Mouse (Mus musculus): Measurements from ENCODE around the gene Nek8. TPM values are rescaled to one million over a fixed set of nuclear protein-coding genes. Genes with fewer than 3 reads are reported as not detected.
A peak's percentile ranks its signal among the peaks of the same experiment; 100 is the strongest.

Gene Nek8
- polyA plus RNA-seq, 1 experiment from 2014 or later: 19.9 TPM

DNA sequence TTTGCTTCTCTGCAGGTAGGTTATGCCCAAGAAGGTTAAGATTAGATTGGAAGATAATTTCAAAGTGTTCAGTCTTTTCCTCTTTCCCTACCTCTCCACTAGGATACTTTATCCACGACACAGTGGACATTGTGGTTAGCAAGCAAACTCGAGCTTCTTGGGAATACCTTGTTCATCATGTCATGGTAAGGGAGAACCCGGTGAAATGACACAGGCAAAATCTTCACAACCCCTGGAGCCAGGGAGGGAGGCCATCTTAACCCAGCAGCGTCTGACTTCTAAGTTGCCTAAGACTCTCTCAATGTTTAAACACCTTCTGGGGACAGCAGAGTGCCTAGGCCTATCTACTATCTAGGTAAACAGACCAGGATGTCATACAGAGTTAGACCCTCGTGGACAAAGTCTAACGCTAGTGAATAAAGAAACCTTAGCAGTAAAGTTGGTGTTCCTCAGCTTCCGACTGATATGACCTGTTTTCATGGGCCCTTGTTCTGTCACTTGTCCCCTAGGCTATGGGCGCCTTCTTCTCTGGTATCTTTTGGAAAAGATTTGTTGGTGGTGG lies 3.0 kb upstream of the Nek8 start:
- H3K9me3 ChIP-seq (replicated peaks; ENCODE audit: low read length): no peaks in the 10 kb centered on the region
- TF ChIP-seq CTCF (IDR thresholded peaks at IDR 0.05; ENCODE audit: low read depth): no peak
- peak overlapping the region; percentile 25; the same call in 1 of the 2 replicates for H3K9ac ChIP-seq (ENCODE audit: low read depth, low read length)
- H3K36me3 ChIP-seq (ENCODE audit: insufficient read depth, low read length): peaks cover 19% of the 10 kb centered on the region; the same call in 1 of the 2 replicates
- H3K27ac ChIP-seq: peak overlapping the region; percentile 96
- 25% methylated on average over 8 of the region's 8 CpGs for WGBS
- H3K27me3 ChIP-seq (ENCODE audit: insufficient read depth, low read length): no peaks in the 10 kb centered on the region
- peaks cover 26% of the 10 kb centered on the region for H3K4me1 ChIP-seq (replicated peaks; ENCODE audit: insufficient read depth, low read length)
- DNase-seq (ENCODE audit: low spot score) (no peak), ATAC-seq (replicated peaks; ENCODE audit: low FRiP score, low read depth) (no peak)
- H3K4me3 ChIP-seq (replicated peaks; ENCODE audit: low read depth, low read length): peak overlapping the region; percentile 52; the same call in 1 of the 2 replicates
- H3K4me2 ChIP-seq (ENCODE audit: low read length): peak overlapping the region; percentile 89

DNA sequence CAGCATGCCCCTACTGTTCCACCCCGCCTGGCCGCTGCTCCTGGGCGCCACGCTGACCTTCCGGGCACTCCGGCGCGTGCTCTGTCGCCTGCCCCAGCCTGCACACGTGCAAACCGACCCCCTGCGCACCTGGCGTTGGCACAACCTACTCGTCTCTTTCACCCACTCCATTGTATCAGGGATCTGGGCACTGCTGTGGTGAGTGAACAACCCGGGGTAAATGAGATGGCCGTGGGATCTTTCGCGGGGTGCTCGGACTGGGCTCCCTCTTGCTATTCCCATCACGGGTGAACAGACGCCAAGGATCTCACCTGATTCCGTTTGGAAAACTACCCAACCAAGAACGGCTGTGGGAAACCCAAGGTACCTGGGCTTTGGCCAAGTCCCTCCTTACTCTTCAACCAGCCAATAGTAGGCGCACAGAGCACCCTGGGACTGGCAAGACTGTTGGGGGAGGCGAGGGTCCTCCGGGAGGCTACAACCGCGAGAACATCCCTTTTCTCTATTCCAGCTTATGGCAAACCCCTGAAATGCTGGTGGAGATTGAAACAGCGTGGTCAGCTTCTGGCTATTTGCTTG lies 2.5 kb upstream of the Nek8 start:
- peak overlapping the region; percentile 71 for H3K9ac ChIP-seq (ENCODE audit: low read depth, low read length)
- no peaks in the 10 kb centered on the region for H3K27me3 ChIP-seq (ENCODE audit: insufficient read depth, low read length)
- no peak; the same call in 1 of the 2 replicates for TF ChIP-seq CTCF (IDR thresholded peaks at IDR 0.05; ENCODE audit: low read depth)
- peak overlapping the region; percentile 96 for H3K27ac ChIP-seq
- H3K4me3 ChIP-seq (replicated peaks; ENCODE audit: low read depth, low read length): peak overlapping the region; percentile 52
- H3K4me2 ChIP-seq (ENCODE audit: low read length): peak overlapping the region; percentile 89
- DNase-seq (ENCODE audit: low spot score) (peak; percentile 85), ATAC-seq (replicated peaks; ENCODE audit: low FRiP score, low read depth) (peak; percentile 4)
- H3K4me1 ChIP-seq (replicated peaks; ENCODE audit: insufficient read depth, low read length): peaks cover 28% of the 10 kb centered on the region
- WGBS: 1% methylated on average over 29 of the region's 29 CpGs
- H3K36me3 ChIP-seq (ENCODE audit: insufficient read depth, low read length): peaks cover 19% of the 10 kb centered on the region; the same call in 1 of the 2 replicates
- no peaks in the 10 kb centered on the region for H3K9me3 ChIP-seq (replicated peaks; ENCODE audit: low read length)

DNA sequence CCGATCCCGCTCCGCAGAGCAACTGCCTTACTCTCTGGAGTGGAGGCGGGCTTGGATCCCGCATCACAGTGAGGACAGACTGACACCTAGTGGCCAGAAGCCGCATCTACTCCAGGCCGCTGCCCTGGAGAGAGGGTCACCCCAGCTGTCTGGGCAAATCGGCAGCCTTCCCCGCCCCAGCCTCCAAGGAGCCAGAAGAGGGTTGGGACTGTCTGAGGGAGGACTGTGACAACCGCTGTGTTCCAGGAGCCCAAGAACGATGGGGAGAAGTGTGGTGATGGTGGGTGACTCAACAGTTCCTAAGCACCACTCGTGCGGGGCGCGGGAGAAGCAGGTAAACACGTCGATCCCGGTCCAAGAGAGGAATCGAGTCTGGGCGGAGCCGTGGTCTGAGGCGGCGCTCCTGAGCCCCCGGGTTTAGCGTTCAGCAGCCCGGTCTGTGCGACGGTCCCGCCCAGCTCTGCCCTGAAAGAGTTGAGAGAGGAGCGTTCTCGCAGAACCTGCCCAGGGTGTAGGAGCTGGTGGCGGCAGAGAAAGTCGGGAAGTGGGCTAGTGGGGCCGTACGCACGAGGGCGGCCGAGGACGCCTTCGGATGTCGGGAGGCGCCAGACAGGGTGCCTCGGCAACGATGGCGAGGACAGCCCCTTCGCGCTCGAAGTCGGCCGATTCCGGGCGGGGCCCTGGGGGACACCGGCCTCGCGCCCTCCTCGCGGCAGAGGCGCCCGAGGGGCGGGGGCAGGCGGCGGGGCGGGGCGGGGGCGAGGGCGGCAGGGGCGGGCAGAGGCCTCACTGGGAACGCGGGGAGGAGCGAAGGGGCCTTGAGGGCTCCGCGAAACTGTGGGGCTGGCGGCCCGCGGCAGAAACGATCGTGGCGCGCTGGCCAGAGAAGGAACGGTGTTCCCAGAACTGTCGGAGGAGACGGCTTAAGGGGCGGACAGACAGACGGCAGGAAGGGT lies 1.7 kb upstream of the Nek8 start:
- H3K4me1 ChIP-seq (replicated peaks; ENCODE audit: insufficient read depth, low read length): peaks cover 28% of the 10 kb centered on the region
- WGBS: under 1% methylated on average over 81 of the region's 84 CpGs
- H3K4me3 ChIP-seq (replicated peaks; ENCODE audit: low read depth, low read length): peak overlapping the region; percentile 52
- ATAC-seq (replicated peaks; ENCODE audit: low FRiP score, low read depth): peak; percentile 82
- peaks cover 19% of the 10 kb centered on the region; the same call in 1 of the 2 replicates for H3K36me3 ChIP-seq (ENCODE audit: insufficient read depth, low read length)
- DNase-seq (ENCODE audit: low spot score): peak; percentile 97
- H3K27me3 ChIP-seq (ENCODE audit: insufficient read depth, low read length): no peaks in the 10 kb centered on the region
- H3K9ac ChIP-seq (ENCODE audit: low read depth, low read length): peak overlapping the region; percentile 71
- TF ChIP-seq CTCF (IDR thresholded peaks at IDR 0.05; ENCODE audit: low read depth): peak; percentile 98
- peak overlapping the region; percentile 96 for H3K27ac ChIP-seq
- H3K4me2 ChIP-seq (ENCODE audit: low read length): peak overlapping the region; percentile 89
- H3K9me3 ChIP-seq (replicated peaks; ENCODE audit: low read length): no peaks in the 10 kb centered on the region

DNA sequence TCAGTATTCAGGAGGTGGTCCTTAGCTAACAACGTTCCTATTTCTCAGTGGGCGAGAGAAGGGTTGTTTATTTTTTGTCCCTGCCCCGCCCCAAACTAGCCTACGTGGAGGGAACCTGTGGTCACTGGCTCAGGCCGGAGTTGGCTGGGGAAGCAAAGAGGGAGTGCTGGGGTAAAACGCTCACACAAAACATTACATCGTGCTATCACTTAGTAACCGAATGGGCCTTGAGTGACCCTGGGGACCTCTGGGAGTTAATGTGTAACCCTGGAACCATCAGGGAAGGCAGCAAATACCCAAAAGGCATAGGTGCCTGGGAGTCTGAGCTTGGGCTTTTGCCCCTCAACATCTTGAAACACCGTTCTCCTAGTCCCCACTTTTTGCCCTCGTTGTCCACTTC lies 962 bp upstream of the Nek8 start:
- Histone ChIP-seq H3K4me3 (replicated peaks; ENCODE audit: low read depth, low read length) (peak overlapping the region; percentile 52), H3K27me3 (ENCODE audit: insufficient read depth, low read length) (no peaks in the 10 kb centered on the region), H3K9ac (ENCODE audit: low read depth, low read length) (peak overlapping the region; percentile 29; the same call in 1 of the 2 replicates), H3K36me3 (ENCODE audit: insufficient read depth, low read length) (peaks cover 20% of the 10 kb centered on the region; the same call in 1 of the 2 replicates), H3K4me2 (ENCODE audit: low read length) (peak overlapping the region; percentile 89), H3K27ac (peak overlapping the region; percentile 96), H3K4me1 (replicated peaks; ENCODE audit: insufficient read depth, low read length) (peaks cover 27% of the 10 kb centered on the region), H3K9me3 (replicated peaks; ENCODE audit: low read length) (no peaks in the 10 kb centered on the region)
- no peak for TF ChIP-seq CTCF (IDR thresholded peaks at IDR 0.05; ENCODE audit: low read depth)
- ATAC-seq (replicated peaks; ENCODE audit: low FRiP score, low read depth) (peak; percentile 74), DNase-seq (ENCODE audit: low spot score) (peak; percentile 70)
- under 1% methylated on average over 10 of the region's 10 CpGs for WGBS

DNA sequence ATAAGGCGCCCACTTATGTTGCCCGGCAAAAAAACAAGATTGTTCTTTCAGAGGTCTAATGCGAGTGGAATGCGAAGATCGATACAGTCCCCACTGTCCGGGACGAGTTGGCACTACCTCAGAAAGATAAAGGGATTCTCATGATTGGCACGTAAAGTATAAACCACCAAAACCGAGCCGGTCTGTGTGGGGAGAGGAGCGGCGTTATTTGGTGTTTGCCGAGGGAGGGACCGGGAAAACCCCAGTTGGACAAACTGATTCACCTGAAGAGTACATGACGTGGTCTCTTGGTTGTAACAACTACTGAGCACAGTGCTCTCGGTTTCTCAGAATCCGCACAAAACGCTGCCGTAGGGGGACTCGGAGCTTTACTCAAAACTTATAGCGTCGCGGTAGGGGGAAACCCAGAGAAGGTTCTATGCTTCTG lies 443 bp upstream of the Nek8 start:
- Histone ChIP-seq H3K36me3 (ENCODE audit: insufficient read depth, low read length) (peaks cover 22% of the 10 kb centered on the region; the same call in 1 of the 2 replicates), H3K9me3 (replicated peaks; ENCODE audit: low read length) (no peaks in the 10 kb centered on the region)

More for the DNA sequence above, 443 bp upstream of the Nek8 start:
- Histone ChIP-seq H3K4me3 (replicated peaks; ENCODE audit: low read depth, low read length) (peak overlapping the region; percentile 52), H3K4me1 (replicated peaks; ENCODE audit: insufficient read depth, low read length) (peaks cover 22% of the 10 kb centered on the region), H3K4me2 (ENCODE audit: low read length) (peak overlapping the region; percentile 89), H3K27ac (peak overlapping the region; percentile 96), H3K27me3 (ENCODE audit: insufficient read depth, low read length) (no peaks in the 10 kb centered on the region), H3K9ac (ENCODE audit: low read depth, low read length) (peak overlapping the region; percentile 69)
- ATAC-seq (replicated peaks; ENCODE audit: low FRiP score, low read depth) (no peak), DNase-seq (ENCODE audit: low spot score) (no peak)
- TF ChIP-seq CTCF (IDR thresholded peaks at IDR 0.05; ENCODE audit: low read depth): no peak
- 0% methylated on average over 23 of the region's 23 CpGs for WGBS

Data from kidney, postnatal 0 days (tissue).